Mouse (Mus musculus) cortical plate, adult 2 months (tissue): ENCODE measurements around the gene Gm3015. TPM values are rescaled to one million over a fixed set of nuclear protein-coding genes. Genes with fewer than 3 reads are reported as not detected.
"Not testable (repeated sequence)": the region's sequence is repeated elsewhere in the genome, so short reads cannot be mapped to it uniquely, and the experiment has no call there.

ENCODE experiments used
- H3K27ac ChIP-seq: fragments of 200-500 bp; 2 replicates; pipeline ENCODE4 v1.5.1; 2012; ENCODE audit warnings: low read length, control low read depth, inconsistent platforms; ENCODE audit not compliant: insufficient read depth
- H3K4me1 ChIP-seq: fragments of 200-500 bp; 2 replicates; pipeline ENCODE4 v1.6.1; 2011; ENCODE audit warnings: low read length; ENCODE audit not compliant: control insufficient read depth, insufficient read depth
- H3K4me3 ChIP-seq: fragments of 200-500 bp; 2 replicates; pipeline ENCODE4 v1.5.1; 2011; ENCODE audit warnings: mild to moderate bottlenecking, low read length, control low read depth; ENCODE audit not compliant: insufficient read depth
- polyA plus RNA-seq: library from polyadenylated mRNA; depleted of rRNA; stranded (reverse); fragments of >200 nt; gene quantifications from 2 replicates; pipeline ENCODE4 v1.2.3, GENCODE M21; 2012; rRNA removed

Gm3015 gene
- not detected in 2 replicates for polyA plus RNA-seq

DNA sequence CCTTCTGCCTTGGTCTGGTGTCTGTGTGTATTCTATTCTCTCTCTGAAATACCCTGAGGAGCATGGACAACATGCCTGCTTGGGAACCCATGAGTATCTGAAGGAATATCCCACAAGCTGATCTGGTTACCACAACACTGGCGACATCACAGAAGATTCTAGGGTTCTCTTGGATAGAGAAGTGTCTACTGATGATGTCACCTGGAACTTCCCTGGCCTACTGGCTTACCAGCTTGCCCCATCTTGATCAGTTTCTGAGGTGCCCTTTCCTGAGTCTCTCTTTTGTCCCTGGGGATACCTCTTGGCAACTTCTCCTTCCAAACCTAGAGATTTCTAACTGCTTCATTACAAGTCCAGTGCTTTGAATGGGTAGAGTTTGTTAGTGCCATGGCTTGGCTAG lies at the start of gene Gm3015:
Gm3015 (minus strand) TSS at position 101 of the 400 bp plus-strand sequence.
- not testable (repeated sequence) for H3K4me3 ChIP-seq, H3K4me1 ChIP-seq, H3K27ac ChIP-seq

DNA sequence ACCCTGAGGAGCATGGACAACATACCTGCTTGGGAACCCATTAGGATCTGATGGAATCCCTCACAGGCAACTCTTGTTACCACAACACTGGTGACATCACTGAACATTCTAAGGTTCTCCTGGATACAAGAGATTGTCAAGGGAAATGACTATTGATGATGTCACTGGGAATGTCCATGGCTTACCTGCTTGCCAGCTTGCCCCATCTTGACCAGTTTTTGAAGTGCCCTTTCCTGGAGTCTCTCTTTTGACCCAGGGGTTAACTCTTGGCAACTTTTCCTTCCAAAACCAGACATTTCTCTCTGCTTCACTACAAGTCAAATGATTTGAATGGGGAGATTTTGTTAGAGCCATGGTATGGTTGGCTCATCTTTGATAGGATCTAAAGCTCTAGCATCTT lies 29.3 kb upstream of the Gm3015 start, which contains the start of gene Gm10377:
Gm10377 (minus strand) TSS at position 101 of the 400 bp plus-strand sequence.
- not testable (repeated sequence) for H3K4me3 ChIP-seq, H3K27ac ChIP-seq

More for the DNA sequence above, 29.3 kb upstream of the Gm3015 start, which contains the start of gene Gm10377:
- H3K4me1 ChIP-seq, result not testable (repeated sequence)

Other genes with a start within 250 kb of the Gm3015 start
- gene Gm8024, start 244.5 kb downstream of the Gm3015 start, polyA plus RNA-seq, result 0.17 TPM in 1 of 2 replicates, not detected in the other
- gene Gm17124, start 168.9 kb downstream of the Gm3015 start, polyA plus RNA-seq, result not detected in 2 replicates
- not detected in 2 replicates for gene Gm3633, start 126.9 kb downstream of the Gm3015 start, polyA plus RNA-seq
- gene Gm10378, start 112.9 kb downstream of the Gm3015 start, polyA plus RNA-seq, result not detected in 2 replicates
- not detected in 2 replicates for gene Gm10377, start 29.2 kb upstream of the Gm3015 start, polyA plus RNA-seq
- not detected in 2 replicates for gene Gm21977, start 84.7 kb upstream of the Gm3015 start, polyA plus RNA-seq
- gene Gm8082, start 224.8 kb upstream of the Gm3015 start, polyA plus RNA-seq, result not detected in 2 replicates
- not detected in 2 replicates for gene Gm10376, start 246.8 kb upstream of the Gm3015 start, polyA plus RNA-seq